Mouse (Mus musculus) left cerebral cortex, postnatal 4 days (tissue): ENCODE measurements around the gene Gm12166. TPM values are rescaled to one million over a fixed set of nuclear protein-coding genes. Genes with fewer than 3 reads are reported as not detected.

Experiments
- DNase-seq: peaks from one replicate; pipeline ENCODE4 v3.0.0-alpha.2; 2022
- intact Hi-C: fragments of 180-260 bp; cut with DNase I; formaldehyde crosslinking; loops from one replicate; pipeline ENCODE4 v1.15.1; 2025
- total RNA-seq, 2 experiments: library from RNA; stranded (reverse); gene quantifications; 2 replicates each; pipeline ENCODE4 v1.2.3; 2021

The Gm12166 gene
- total RNA-seq, 2 experiments from 2014 or later = 2.2 to 4.4 TPM

- intact Hi-C loops = no loop called here
- no peak for DNase-seq
These were observed 21.9 kb upstream of the Gm12166 start for GRCm38 (mm10) chr11:46073850-46074688.

DNA sequence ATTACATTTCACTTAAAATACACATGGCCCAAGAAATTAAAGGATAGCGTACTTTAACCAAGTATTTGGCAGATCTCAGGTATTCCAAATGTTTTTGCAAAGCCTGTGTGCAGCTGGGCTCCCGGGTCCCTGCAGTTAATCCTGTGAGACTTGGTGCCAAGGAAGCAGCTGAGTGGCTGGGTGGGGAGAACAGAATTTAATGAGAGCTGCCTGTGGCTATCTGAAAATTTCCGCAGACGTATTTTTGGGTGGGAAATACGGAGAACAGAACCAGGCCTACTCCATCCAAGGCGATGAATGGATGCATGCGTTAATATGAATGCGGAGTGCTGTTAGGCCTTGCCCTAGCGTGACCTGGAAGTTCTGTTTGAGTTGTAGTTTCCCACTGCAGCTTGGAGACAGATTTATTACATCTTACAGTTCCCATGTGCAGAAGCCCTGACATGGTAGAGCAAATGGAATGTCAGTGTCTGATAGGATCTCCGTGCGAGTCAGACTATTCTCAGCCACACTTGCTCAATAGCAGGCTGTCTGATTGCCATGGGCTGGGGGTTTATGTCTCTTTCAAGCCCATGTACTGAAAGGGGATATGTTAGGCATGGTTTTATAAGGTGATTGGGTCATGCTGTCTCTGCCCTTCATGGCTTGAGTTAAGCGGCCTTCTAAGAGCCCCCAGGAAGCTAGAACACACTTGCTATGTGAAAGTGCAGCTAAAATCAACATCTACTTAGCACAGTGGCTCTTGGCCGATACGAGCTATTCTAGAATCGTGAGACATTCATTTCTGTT, 21.1 kb upstream of the Gm12166 start:
- intact Hi-C loops = no loop called here
- DNase-seq = no peak

DNA sequence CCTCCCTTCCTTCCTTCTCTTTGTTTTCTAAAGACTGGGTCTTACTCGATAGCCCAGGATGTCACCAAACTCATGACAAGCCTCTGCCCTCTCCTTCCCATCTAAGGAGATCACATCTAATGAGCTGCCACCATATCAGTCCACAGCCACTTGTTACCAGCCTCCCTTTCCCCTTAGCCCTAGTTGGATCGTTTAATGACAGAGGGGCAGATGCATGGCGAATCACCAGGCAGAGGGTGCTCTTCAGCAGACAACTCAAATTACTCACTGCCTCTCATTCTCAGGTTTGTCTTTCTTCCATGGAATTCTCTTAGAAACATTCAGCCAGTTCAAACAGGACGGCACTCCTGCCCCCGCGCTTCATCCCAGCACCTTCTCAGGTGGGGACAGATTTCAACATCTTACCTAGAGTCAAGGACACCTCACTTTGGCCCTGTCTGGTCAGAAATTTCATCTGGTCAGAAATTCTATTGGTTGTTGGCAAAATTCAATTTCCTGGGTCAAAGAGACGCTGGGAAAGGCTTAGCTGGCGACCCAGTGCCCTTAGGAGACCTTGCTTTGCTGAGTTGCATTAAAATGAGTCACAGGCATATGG, 20.4 kb upstream of the Gm12166 start:
- DNase-seq = no peak
- intact Hi-C loops = no loop called here

- no peak for DNase-seq
- intact Hi-C loops = no loop called here
These were observed 18.7 kb upstream of the Gm12166 start for GRCm38 (mm10) chr11:46070789-46071188.

GRCm38 (mm10) chr11:46070161-46070560, 18.0 kb upstream of the Gm12166 start:
- intact Hi-C loops = no loop called here
- no peak for DNase-seq

DNA sequence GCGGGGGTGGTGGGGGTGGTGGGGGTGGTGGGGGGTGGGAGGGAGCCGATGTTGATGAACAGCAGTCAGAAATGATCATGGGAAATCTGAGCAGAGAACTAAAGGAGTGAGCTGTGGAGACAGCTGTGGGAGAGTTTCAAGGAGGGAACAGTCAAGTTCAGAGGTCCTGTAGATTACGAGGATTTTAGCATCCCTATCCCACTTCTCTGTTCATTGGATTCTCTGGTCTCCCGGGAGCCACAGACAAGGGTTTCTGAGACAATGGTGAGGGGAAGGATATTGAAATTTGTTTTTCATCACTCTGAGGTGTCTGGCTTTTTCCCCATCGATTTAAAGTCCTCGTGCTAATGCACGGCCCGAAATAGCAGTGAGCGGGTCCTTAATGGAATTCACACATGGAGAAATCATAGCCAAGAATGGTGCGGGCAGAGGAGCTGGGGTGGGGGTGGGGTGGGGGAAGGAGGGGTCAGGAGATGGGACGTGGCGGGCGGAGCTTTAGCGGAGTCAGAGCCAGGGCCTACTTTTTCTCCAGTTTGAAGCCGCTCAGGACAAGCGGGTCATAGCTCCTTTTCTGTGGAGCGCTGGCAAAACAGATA, 17.4 kb upstream of the Gm12166 start:
- intact Hi-C loops = no loop called here

DNA sequence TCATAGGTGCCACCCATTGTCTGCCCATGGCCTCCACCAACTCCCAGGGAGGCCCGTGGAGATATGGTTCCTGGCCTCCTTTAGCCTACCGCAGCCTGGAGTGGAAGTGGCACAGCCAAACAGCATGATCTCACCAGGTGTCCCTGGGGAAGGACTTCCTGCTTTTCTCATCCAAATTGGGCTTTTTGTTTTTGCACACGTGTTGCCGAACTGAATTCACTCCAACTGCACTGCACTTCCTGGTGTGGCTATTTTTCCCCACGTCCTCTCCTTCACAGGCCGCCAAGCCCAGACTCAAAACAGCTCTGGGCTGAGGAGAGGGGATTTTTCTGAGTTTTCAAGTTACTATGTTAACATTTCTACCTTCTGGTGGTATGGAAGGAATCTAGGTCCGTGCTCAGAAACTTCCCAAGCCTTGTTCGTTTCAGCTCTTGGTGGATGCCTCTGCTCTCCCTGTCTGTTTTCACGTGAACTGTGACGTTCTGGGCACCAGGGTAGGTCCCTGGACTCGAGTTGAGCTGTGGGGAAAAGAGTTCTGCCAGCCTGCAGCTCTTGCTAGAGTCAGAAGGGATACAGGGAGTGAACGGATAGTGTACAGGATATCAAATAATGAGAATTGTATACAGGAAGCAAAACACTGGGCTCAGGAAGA, 16.8 kb upstream of the Gm12166 start:
- intact Hi-C loops = no loop called here
- no peak for DNase-seq

More for the DNA sequence above, 17.4 kb upstream of the Gm12166 start:
- DNase-seq = no peak

GRCm38 (mm10) chr11:46067371-46068060, 15.4 kb upstream of the Gm12166 start:
- intact Hi-C loops = no loop called here
- no peak for DNase-seq

DNA sequence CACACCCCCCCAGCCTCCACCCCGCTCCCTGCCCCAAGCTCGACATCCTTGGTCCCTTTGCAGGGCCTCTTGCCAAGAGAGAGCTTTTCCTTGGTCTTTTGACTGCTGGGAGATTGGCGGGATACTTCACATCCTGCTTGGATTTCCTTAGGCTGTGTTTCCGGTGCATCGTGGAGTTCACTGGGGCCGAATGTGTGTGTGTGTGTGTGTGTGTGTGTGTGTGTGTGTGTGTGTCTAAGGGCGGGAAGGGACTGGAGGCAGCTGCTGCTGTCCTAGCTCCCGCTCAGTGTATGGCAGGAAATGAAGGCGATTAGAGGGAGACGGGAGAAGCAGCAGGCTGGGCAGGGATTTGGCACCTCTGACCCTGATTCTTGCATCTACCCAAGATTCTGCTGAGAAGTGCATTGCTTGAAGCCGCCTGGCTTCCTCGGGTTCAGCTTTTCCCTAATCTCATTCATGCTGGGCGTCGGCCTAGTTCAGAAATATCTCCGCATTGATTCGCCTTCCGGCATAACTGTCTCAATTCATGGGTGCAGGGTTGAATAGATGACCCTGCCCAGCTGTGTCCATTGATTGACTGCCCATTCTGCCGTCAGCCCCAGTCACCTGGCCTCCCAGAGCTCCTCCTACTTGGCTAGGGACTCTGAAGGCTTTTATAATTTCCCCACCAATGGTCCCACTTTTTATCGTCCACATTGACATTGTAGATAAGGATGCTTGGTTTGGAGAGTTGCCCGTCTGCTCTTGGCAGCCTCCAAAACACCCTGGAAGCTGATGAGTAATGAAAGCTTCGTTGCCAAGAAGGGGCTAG, 13.3 kb upstream of the Gm12166 start:
- intact Hi-C loops = no loop called here
- peak; percentile 61 for DNase-seq

GRCm38 (mm10) chr11:46064767-46065166, 12.6 kb upstream of the Gm12166 start:
- DNase-seq = no peak
- intact Hi-C loops = no loop called here

DNA sequence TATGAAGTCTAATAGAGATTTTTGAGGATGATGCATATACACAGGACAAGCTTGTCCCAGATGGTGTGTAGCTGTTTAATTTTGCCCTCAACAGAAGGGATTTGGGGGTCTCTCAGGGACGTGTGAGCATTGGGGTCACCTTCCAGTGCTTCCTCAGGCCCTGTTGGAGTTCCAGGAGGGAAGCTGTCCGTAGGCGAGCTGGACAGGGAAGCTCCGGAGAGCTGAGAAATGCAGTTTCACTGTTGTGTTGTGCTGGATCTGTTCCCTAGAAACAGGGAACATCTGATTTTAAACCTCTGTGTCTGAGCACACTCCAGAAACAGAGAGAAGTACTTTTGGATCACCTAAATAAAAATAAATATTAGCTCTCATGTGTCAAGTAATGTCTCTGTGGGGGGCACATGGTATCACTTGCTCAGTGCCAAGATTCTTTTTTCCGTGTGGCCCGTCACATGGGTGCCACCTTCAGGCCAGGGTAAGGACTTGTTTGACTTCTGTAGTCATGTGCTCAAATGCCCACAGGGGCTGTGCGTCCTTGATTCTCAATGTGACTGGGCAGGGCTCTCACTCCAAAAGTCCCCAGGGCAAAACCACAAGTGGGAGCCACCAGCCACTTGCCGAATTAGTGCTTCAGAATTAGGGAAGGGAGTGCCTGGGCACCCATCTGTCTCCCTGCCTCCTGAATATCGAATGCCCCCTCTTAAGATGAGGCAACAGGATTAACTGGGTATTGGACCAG, 11.0 kb upstream of the Gm12166 start:
- no peak for DNase-seq
- intact Hi-C loops = no loop called here

DNA sequence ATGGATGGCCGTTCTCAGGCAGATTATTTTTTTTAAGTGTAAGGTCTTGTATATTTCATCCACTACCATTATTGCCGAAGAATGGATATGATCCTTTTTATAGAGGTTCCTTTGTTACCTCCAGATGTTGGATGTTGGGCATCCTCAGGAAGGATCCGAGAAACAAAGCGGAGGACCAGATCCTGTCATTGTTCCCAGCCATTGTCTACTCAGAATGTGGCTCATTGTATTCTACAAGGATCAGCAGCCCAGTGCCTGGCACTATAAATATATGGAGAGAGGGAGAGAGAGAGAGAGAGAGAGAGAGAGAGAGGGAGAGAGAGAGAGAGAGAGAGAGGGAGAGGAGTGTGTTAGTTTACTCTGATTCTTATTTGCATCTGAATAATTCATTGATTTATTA, 10.4 kb upstream of the Gm12166 start:
- intact Hi-C loops = no loop called here

GRCm38 (mm10) chr11:46061776-46062445, 9.8 kb upstream of the Gm12166 start:
- intact Hi-C loops = no loop called here
- DNase-seq = no peak

More for the DNA sequence above, 10.4 kb upstream of the Gm12166 start:
- no peak for DNase-seq

DNA sequence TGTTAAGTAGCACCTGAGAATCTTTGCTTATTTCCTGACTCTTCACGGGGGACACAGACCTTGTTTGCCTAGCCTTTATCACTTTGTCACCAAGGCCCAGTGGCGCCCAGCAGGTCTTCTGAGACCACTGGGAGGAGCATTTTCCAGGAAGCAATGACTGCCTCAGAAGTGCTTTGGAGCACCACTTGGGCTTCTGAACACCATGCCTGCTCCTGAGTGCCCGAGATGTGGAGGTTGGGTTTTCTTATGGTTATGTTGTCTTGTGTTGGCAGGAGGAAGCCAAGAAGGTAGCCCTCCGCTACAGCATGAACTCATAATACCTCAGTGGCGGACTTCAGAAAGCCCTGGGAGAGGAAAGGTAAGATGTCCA, 8.5 kb upstream of the Gm12166 start:
- intact Hi-C loops = no loop called here
- no peak for DNase-seq

- DNase-seq = no peak
- intact Hi-C loops = loop anchor here (10.0 kb wide), 1 partner anchor 95 kb away; no protein-coding TSS in a partner anchor
These were observed 7.9 kb upstream of the Gm12166 start for GRCm38 (mm10) chr11:46059887-46060650.

DNA sequence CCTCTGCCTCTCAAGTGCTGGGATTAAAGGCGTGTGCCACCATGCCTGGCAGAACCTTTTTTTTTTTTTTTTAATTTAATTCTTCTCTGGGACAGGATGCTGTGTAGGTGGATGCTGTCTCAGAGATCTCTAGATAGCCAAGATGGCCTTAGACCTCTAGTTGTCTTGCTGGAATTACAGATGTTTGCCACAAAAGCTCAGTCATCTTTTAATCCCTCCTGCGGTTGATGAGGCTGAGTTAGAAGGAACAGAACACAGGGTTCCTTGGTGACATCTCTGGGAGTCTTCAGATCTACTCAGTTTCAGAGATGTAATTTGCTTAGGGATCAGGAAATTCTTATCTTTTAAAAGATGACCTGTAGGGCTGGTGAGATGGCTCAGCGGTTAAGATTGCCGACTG, 6.8 kb upstream of the Gm12166 start:
- intact Hi-C loops = loop anchor here (10.0 kb wide), 1 partner anchor 94 kb away; no protein-coding TSS in a partner anchor
- no peak for DNase-seq

DNA sequence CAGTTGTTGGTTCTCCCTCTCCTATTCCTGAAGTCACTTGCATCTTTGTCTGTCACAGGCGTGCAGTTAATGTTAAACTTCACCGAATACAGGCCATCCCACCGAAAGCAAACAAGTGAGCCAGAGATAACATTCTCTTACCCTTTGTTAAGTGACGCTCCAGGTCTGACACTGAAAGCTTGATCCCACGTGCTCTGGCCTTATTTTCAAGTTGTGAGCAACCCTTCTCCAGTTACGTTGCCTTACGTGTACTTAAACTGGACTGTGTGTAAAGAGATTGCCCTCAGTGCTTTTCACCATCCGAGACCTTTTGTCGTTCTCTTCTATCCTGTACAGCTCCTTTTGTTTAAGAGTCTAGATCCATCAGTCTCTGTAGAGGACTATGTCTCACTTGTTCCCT, 5.9 kb upstream of the Gm12166 start:
- DNase-seq = no peak
- intact Hi-C loops = loop anchor here (10.0 kb wide), 1 partner anchor 93 kb away; no protein-coding TSS in a partner anchor
